Mouse (Mus musculus) adrenal gland, postnatal 14 days (tissue): ENCODE results near the gene 1810009A15Rik. TPM values are rescaled to one million over a fixed set of nuclear protein-coding genes. Genes with fewer than 3 reads are reported as not detected.
A peak's percentile ranks its signal among the peaks of the same experiment; 100 is the strongest.
"Not testable (repeated sequence)": the region's sequence is repeated elsewhere in the genome, so short reads cannot be mapped to it uniquely, and the experiment has no call there.

Experiments
- DNase-seq: peaks from one replicate; pipeline ENCODE4 v3.0.0; 2021; ENCODE audit warnings: mixed read lengths
- long read RNA-seq, 2 experiments: library from polyadenylated mRNA; stranded (forward); transcript quantifications; one replicate each; pipeline ENCODE4 v2.0.0; 2021
- total RNA-seq: library from RNA; stranded (reverse); gene quantifications from 2 replicates; pipeline ENCODE4 v1.2.3, GENCODE M21; 2021

1810009A15Rik gene
- total RNA-seq, result 42.4 and 46.2 TPM in 2 replicates
- long read RNA-seq, experiment 1, transcript 1810009A15Rik-201 (4 exons, 806 nt), result major isoform, 55 of 63 reads
- long read RNA-seq, experiment 1, partial matches to known transcripts, result 1 of 63 reads
- long read RNA-seq, experiment 1, other reads (novel, unspliced or antisense), result 0 of 63 reads
- long read RNA-seq, experiment 2, transcript 1810009A15Rik-203 (3 exons, 784 nt), result minor isoform, 5 of 54 reads
- long read RNA-seq, experiment 2, transcript 1810009A15Rik-201 (4 exons, 806 nt), result major isoform, 46 of 54 reads
- long read RNA-seq, experiment 2, partial matches to known transcripts, result 1 of 54 reads
- long read RNA-seq, experiment 2, other reads (novel, unspliced or antisense), result 0 of 54 reads

DNA sequence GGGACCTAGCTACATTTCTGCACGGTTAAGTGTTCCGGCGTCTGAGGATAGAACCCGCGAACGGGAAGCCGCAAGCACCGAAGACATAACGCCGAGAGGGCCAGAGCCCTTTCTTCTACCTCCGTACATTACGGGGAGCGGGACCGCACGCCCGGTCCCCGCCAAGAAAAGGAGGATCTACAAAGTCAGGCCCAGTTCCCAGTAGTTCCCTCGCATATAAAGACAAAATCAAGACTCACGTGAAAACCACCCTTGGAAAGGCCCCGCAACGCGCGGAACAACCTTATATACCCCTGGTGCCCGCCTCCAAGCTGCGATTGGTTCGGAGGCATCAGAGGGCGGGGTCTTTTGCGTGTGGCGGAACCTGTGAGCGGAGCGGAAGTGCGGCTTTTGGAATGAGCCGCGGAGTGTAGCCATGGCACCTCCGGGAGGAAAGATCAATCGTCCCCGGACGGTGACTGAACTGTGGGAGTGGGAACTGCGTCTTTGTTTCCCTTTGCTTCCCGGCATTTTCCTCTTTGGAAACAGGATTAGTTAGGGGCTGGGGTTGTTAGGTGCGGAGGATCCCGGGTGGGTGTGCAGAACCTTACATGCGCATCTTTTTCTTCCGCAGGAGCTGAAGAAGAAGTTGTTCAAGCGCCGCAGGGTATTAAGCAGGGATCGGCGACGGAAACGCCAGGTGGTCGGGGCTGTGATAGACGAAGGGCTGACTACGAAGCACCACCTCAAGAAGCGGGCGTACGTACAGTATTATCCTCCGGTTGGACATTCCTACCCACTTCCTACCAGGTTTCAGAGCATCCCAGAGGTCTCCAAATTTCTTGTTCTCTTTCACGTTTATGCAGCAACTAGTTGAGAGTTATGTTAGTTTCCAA, at the start of gene 1810009A15Rik, which contains the start of gene Gm49416:
Gene 1810009A15Rik, plus strand, starts transcription at position 343 of the 875 bp plus-strand sequence.
Gene Gm49416, plus strand, starts transcription at position 416 of the 875 bp plus-strand sequence.
- DNase-seq, result peak; percentile 98

DNA sequence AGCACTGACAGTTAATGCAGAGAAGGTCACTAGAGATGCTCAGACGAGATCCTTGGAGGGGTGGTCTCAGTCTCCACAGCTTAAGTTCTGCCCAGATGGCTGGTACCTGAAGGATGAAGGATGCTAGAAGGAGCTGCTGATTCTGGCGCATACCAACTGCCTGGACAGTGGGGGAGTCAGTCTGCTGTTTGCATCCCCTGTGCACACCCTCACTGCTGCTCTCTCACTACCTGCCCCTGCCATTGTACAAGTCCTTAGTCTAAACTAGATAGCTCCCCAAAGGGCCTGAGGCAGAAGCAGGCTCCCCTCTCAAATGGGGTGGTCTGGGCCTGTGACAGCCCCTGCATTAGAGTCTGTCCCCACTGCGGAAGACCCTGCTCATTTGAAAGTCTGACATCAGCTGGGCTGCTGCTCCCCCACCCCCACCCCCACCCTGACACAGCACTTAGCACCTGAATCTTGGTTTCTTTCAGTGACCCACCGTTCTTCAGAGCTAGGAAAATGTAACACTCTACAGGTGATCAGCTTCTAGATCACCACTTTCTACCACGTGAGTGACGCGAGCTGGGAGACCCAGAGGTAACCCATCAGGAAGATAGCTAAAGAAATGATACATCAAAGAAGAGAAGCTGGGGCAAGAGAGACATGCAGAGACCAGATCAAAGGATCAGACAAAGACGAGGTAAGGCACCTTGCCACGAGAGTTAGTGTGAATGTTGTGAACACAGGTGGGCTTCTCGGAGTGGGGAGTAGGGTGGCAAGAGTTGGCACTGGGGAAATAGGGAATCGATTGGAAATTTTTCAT, 49.3 kb upstream of the 1810009A15Rik start, which contains the start of gene Gng3:
Gene Gng3, minus strand, starts transcription at position 92 of the 805 bp plus-strand sequence.
- DNase-seq, result no peak

DNA sequence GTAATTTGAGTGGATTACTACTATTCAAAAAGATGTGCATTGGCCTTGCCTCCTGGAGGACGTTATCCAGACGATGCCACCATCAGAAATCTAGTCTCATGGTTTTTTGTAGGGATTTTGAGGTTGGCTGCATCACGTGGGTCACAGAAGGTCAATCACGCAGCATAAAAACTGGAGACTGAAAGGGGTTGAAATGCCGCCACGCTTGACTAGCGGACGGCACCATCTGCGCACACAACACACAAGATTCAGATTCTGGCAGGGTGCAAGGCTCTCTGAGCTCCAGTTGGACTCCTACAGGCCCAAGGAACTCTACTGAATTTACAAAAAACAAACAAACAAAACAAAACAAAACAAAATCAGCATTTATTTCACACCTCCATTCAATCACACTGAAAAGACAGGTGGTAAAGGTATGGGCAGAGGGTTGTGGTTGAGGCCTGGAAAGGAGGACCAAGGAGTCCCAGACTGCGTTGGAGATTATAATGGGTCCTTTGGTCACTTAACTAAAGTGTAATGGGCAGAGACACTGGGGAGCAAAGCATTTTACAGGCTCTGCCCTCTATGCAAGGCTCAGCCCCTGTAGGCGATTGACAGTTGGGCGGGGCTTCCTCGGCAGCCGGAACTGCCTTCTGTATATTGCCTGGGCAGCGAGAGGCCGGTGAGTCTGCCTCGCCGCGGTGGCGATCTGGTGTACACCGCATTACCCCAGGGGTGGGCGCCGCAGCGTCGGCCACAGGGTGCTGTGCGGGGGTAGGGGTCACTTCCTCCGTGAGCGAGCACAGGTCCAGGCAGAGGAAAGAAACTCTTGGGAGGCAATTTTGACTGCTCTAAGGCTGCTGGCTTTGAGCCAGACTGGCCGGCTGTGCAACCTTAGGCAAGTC, 48.5 kb upstream of the 1810009A15Rik start:
- peak; percentile 88 for DNase-seq

DNA sequence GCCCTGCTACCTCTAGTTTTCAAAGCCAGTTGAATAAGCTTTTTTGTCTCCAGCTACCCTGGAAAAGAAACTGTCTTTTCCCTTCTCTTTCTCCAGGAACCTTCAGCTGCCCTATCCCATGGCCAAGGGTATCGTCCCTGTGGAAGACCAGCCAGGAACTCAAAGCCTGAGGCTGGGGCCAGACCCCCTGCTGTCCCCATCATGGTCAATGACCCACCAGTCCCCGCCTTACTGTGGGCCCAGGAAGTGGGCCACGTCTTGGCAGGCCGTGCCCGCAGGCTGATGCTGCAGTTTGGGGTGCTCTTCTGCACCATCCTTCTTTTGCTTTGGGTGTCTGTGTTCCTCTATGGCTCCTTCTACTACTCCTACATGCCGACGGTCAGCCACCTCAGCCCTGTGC, 47.6 kb upstream of the 1810009A15Rik start:
- no peak for DNase-seq

DNA sequence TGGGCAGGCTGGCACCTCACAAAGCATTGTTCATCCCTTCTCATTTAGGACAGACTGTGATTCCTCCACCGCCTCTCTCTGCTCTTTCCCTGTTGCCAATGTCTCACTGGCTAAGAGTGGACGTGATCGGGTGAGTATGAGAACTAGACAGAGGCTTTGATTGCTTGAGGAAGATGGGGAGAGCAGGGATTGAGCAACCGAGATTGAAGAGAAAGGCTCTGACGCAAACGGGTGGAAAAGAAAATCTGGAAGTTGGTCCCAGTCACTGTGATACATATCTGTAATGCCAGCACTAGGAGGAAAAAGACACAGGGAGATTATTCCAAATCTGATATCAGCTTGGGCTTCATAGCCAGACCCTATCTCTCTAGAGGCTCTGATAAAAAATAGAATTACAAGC, 45.7 kb upstream of the 1810009A15Rik start:
- DNase-seq, result no peak

DNA sequence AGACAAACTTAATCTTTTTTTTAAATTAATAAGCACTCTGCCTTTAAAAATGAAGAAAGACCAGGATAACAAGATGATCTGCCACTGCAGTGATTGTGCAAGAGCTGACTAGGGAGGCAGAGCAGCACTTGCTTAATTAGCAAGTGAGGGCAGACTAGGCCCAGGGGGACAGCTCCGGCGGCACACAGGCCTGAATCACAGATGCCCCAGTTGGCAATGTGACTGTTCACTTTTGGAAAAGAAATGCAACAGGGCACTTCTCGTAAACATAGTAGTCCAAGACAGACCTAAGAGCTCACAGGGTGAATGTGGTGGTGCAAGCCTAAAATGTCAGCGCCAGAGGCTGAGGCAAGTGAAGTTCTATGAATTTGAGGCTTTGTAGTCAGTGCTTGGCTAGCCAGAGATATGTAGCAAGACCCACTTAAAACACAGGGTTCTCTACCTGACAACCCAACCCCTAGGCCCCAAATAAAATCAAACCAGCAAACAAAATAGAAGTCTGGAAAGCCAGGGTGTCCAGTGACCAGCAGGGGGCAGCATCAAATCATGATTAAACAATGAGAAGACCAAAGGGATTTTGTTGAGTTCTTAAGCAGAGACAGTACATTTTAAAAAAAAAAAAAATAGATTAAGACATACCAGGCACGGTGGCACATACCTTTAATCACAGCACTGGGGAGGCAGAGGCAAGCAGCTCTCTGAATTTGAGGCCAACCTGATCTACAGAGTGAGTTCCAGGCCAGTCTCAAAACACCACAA, 44.1 kb upstream of the 1810009A15Rik start:
- DNase-seq, result peak; percentile 91

DNA sequence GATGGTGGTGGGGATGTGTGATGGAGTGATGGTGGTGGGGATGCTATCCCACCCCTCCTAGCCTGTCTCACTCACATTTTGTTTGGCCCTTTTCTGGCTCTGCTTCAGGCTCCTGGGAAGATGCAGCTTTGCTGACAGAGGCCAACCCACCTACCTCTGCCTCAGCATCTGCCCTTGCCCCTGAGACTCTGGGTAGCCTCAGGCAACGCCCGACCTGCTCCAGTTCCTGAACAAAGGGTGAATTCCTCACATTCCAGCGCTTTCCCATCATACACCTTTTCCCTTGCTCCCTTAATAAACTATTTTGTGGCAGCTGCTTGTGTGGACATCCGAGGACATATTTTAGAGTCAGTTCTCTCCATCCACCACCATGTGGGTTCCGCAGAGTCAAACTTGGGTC, 40.3 kb upstream of the 1810009A15Rik start:
- DNase-seq, result no peak

DNA sequence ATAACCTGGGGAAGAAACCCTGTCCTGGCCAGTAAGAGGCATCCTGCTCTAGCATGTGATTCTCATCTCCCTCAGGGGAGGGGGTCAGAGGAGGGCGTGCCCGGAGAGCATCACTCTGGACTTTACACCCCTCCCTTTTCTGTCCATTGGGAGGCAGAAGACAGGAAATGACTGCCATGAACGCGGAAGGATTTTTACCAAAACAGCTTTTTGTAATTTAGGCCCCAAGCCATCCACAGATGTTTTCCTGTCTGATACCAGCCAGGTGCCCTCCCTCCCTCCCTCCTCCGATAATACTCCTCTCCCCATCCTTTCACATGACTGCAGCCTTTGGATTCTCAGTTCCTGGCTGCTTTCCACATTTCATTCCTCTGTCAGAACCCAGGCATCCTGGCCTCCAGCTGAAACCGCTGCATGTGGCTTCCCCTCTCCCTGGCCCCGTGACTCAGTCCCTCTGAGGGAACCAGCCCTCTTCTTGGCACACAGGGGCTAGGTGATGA, 38.2 kb upstream of the 1810009A15Rik start, which contains the start of gene Lrrn4cl:
Gene Lrrn4cl, plus strand, starts transcription at position 367 of the 500 bp plus-strand sequence.
- DNase-seq, result peak; percentile 72

DNA sequence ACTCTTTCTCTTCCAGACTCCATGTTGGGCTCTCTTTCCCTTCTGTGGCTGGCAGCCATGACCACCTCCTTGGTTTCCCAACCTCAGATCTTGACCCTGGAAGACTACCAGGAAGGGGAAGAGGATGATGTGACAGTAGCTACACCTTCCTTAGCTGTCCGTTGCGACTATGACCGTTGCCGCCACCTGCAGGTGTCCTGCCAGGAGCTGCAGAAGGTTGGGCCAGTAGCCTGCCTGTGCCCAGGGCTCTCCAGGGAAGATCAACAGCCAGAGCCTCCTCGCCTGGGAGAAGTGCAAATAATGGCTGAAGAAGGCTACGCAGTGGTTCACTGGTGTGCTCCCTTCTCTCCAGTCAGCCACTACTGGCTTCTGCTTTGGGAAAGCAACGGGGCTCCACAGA, 37.0 kb upstream of the 1810009A15Rik start:
- peak; percentile 36 for DNase-seq

DNA sequence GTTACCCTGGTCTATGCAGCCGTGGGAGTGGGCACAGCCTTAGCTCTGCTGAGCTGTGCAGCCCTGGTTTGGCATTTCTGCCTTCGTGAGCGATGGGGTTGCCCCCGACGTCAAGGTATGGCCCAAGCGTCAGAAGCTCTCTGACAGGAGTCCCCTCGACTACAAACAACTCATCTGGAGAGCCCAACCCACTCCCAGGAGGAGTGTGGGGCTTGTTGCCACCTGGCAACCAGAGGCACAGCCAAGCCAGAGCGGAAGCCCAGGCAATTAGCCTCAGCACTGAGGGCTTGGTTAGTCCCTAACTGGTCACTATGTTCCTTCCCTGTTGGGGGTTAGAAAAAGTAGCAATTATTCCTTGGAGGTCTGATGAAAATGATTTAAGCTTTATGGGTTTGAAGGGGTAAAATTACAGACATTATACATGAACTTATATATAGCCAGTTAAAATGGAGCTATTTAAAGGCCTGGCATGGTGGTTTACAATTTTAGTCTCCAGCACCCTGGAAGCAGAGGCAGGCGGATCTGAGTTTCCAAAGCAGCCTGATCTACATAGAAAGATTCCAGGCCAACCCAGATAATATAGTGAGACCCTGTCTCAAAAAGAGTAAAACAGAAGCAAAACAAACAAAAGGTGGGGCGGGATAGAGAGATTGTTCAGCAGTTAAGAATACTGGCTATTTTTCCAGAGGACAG, 36.3 kb upstream of the 1810009A15Rik start:
- DNase-seq, result peak; percentile 42

DNA sequence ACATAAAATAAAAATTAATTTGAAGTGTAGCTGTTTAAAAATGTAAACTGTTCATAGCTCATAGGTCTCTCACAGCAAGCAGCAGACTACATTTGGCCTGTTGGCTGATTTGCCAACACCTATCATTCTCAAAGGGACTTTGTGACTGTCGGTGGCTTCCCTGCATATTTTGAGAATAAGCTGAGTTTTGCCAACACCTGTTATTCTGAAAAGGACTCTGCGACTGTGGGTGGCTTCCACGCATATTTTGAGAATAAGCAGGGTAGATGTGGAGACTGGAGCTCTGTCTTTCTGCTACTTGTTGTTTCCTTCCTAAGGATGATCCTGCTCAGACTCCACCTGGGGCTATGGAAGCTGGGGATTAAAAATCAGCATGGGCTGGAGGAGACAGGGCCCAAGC, 35.5 kb upstream of the 1810009A15Rik start:
- DNase-seq, result no peak

DNA sequence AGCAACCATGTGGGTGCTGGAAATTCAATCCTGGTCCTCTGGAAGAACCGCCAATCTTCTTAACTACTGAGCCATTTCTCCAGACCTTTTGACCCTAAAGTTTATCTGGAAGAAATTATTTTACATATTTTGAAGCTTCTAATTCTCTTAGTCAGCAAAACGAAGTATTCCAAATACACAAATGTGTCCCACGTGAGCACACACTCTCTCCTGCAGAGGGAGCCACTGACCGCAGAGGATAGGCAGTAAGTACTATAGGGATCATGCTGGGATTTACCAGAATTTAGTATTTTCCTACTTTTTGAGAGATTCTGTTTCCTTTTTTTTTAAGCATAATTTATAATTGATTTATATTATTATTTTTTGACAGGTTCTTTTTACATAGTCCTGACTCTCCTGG, 31.0 kb upstream of the 1810009A15Rik start:
- peak; percentile 84 for DNase-seq

DNA sequence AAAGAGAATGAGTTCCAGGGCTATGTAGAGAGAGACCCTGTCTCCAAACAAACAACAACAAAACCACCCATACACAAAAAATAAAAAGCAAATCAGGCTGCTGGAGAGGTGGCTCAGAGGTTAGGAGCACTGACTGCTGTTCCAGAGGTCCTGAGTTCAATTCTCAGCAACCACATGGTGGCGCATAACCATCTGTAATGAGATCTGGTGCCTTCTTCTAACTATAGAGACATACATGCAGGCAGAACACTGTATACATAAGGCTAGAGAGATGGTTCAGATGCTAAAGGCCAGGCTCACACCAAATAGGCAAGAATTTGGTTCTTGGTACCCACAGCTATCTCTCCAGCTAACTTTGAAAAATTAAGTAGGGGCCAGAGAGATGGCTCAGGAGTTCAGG, 29.6 kb upstream of the 1810009A15Rik start:
- no peak for DNase-seq

DNA sequence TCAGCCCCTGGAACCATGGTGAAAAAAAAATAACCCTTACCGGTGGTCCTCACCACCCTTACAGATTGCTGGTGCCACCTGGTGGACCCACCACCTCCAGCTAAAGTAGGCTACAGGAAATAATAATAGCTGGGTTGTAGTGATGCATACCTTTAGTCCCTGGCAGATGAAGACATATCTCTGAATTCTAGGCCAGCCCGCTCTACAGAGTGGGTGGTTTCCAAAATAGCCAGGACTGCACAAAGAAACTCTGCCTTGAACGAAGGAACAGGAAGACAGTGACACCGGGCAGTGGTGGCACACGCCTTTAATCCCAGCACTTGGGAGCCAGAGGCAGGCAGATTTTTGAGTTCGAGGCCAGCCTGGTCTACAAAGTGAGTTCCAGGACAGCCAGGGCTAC, 24.4 kb upstream of the 1810009A15Rik start:
- DNase-seq, result no peak

DNA sequence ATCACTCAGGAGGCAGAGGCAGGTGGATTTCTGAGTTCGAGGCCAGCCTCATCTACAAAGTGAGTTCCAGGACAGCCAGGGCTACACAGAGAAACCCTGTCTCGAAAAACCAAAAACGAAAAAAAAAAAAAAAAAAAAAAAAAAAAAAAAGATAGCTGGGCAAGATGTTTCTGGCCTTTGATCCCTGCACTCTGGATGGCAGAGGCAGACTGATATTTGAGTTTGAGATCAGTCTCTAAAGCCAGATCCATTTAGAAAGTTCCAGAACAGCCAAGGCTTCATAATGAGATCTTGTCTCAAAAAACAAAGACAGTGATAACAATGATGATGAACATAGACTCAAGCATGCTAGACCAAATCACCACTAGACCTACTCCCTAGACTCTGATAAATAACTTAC, 18.3 kb upstream of the 1810009A15Rik start:
- not testable (repeated sequence) for DNase-seq

DNA sequence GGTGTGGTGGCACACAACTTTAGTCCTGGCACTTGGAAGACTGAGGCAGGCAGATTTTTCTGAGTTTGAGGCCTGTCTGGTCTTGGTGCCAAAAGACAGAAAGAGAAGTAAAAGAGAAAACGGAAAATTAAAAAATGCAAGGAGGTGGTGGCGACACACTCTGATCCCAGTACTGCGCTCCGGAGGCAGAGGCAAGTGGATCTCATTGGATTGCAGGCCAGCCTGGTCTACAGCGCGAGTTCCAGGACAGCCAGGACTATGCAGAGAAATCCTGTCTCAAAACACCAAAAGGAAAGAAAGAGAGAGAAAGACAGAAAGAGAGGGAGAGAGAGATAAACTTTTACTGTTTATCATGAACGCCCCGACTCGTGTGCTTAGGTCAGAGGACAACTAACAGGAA, 17.8 kb upstream of the 1810009A15Rik start:
- peak; percentile 25 for DNase-seq

DNA sequence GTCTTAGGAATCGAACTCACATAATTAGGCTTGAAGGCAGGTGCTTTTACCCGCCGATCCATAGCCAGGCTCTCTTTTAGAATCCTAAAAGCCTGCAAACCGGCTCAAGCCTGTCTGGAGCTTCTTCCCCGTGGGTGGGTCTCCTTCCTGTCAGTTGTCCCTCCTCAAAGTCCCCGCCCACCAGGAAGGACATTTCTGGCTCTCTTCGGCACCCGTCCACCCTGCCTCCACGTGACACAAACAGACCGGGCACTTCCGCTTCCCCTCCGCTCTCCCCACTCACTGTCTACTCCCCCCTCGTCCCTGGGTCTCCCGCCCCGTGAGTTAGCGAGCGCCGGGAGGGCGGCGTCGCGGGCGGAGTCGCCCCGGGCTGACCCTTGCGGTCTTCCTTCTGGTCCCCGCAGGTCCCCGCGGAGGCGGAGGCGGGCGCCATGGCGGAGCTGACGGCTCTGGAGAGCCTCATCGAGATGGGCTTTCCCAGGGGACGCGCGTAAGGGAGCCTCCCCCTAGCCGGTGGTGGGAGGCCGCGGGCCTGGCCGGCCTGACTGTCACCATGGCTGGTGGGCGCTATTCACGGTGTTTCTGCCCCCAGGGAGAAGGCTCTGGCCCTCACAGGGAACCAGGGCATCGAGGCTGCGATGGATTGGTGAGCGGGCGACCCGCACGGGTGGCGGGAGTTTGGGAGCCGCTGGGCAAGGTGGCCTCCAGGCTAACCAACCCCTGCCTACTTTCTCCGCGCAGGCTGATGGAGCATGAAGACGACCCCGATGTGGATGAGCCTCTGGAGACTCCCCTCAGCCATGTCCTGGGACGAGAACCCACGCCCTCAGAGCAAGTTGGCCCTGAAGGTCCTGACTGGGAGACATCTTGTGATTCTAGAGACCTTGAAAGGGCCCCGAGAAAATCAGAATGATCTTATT, 17.1 kb upstream of the 1810009A15Rik start, which contains the start of gene Ubxn1:
Gene Ubxn1, plus strand, starts transcription at position 230 of the 920 bp plus-strand sequence.
- DNase-seq, result peak; percentile 99

DNA sequence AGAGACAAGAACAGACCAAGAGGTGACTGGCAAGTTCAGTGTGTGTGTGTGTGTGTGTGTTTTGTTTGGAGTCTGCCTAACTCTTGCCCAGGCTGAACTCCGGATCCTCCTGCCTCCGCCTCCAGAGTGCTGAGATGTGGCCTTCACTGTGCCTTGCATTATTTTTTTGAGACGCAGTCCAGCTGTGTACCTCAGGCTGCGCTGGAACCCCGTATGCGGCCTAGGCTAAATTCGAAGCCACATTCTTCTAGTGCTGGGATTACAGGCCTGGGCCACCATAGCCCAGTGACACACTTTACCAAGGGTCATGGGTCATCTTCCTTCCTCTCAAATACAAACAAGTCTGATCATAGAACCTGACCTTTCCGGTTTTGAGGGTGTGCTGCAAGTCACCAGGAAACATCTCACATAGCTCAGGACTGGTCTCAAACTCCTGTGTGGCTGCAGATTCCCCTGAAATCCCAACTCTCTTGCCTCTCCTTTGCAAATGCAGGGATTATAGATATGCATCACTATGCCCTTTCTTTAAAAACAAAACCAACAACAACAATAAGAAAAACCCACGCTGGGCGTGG, 16.3 kb upstream of the 1810009A15Rik start:
- no peak for DNase-seq
